Mouse (Mus musculus) adrenal gland, adult (tissue): ENCODE measurements at regions not wholly inside any gene's neighbourhood (a gene's known extent, or its start where the extent isn't known, plus 50 kb on each side); places are given as distances from the start of the nearest gene placed in this dataset.

Source experiments
- DNase-seq, 2 experiments: peaks; one replicate each; pipeline ENCODE4 v3.0.0; 2022 to 2023; ENCODE audit warnings: low spot score in 1 of 2; ENCODE audit not compliant: inconsistent age in 2 of 2

GRCm38 (mm10) chr6:78599751-78600150 lies 131.1 kb upstream of the Reg3g start:
- DNase-seq, result peak; percentile 40 to 89

- DNase-seq, result no peak
Measured at GRCm38 (mm10) chr6:78570000-78570597, 101.4 kb upstream of the Reg3g start.

GRCm38 (mm10) chr6:78553008-78553698 lies 84.5 kb upstream of the Reg3g start:
- no peak for DNase-seq

GRCm38 (mm10) chr6:78552353-78552698 lies 83.7 kb upstream of the Reg3g start:
- no peak for DNase-seq

GRCm38 (mm10) chr6:78551666-78552352 lies 83.1 kb upstream of the Reg3g start:
- DNase-seq, result peak in 1 of 2 experiments; percentile 29

GRCm38 (mm10) chr6:78548476-78548875 lies 79.8 kb upstream of the Reg3g start:
- DNase-seq, result peak; percentile 14 to 38

- DNase-seq, result peak; percentile 30 to 85
Measured at GRCm38 (mm10) chr6:78547721-78548120, 79.0 kb upstream of the Reg3g start.

- DNase-seq, result peak; percentile 57 to 90
Measured at GRCm38 (mm10) chr6:78544238-78544637, 75.6 kb upstream of the Reg3g start.

GRCm38 (mm10) chr6:78537476-78537875 lies 68.8 kb upstream of the Reg3g start:
- DNase-seq, result no peak

GRCm38 (mm10) chr6:78526986-78527762 lies 58.5 kb upstream of the Reg3g start:
- DNase-seq, result no peak
